Mouse (Mus musculus) lung, embryonic 16.5 days (tissue): Measurements from ENCODE around the gene Plekha8. TPM values are rescaled to one million over a fixed set of nuclear protein-coding genes. Genes with fewer than 3 reads are reported as not detected.

Experiments used
- ATAC-seq: fragments of 200-750 bp; cut with Nextera tagmentation; 2 replicates; pipeline ENCODE4 v1.8.0; 2017; ENCODE audit warnings: low read depth, mild to moderate bottlenecking, moderate library complexity
- H3K27ac ChIP-seq: fragments of 300-500 bp; sonication (generic); 2 replicates; pipeline ENCODE4 v1.5.1; 2014; ENCODE audit warnings: mild to moderate bottlenecking, control low read depth, low read length
- H3K27me3 ChIP-seq: fragments of 300-500 bp; sonication (generic); 2 replicates; pipeline ENCODE4 v1.6.1; 2014; ENCODE audit warnings: low read depth, low read length, mixed read lengths; ENCODE audit not compliant: control insufficient read depth, insufficient read depth
- H3K36me3 ChIP-seq: fragments of 300-500 bp; sonication (generic); 2 replicates; pipeline ENCODE4 v1.6.1; 2014; ENCODE audit warnings: low read length; ENCODE audit not compliant: control insufficient read depth, insufficient read depth
- H3K4me1 ChIP-seq: fragments of 300-500 bp; sonication (generic); replicated peaks from 2 replicates; pipeline ENCODE4 v1.6.1; 2014; ENCODE audit warnings: low read length, mixed read lengths; ENCODE audit not compliant: control insufficient read depth, insufficient read depth
- H3K4me2 ChIP-seq: fragments of 300-500 bp; sonication (generic); 2 replicates; pipeline ENCODE4 v1.6.1; 2014; ENCODE audit warnings: low read depth, low read length, control low read depth
- H3K4me3 ChIP-seq: fragments of 300-500 bp; sonication (generic); 2 replicates; pipeline ENCODE4 v1.5.1; 2014; ENCODE audit warnings: mild to moderate bottlenecking, low read length, control low read depth
- H3K9ac ChIP-seq: fragments of 300-500 bp; sonication (generic); 2 replicates; pipeline ENCODE4 v1.6.1; 2014; ENCODE audit warnings: low read length, control low read depth
- H3K9me3 ChIP-seq: fragments of 300-500 bp; sonication (generic); 2 replicates; pipeline ENCODE4 v1.6.1; 2016; ENCODE audit warnings: low read length; ENCODE audit not compliant: control insufficient read depth
- WGBS: fragments of 180-500 bp; shearing (Covaris S2); extraction: QIAGEN DNeasy Blood & Tissue Kit; methylation state at CpG from one replicate; pipeline ENCODE4 v1.1.7; 2014; 5-methylcytosine and 5-hydroxymethylcytosine counted together
- polyA plus RNA-seq: library from polyadenylated mRNA; unstranded; fragments of >200 nt; fragmentation: Nextera tagmentation; extraction: Ambion mirVana; gene quantifications from 2 replicates; pipeline ENCODE4 v1.2.1, GENCODE M21; 2015

Plekha8 gene
- polyA plus RNA-seq = 6.5 and 7.1 TPM in 2 replicates

DNA sequence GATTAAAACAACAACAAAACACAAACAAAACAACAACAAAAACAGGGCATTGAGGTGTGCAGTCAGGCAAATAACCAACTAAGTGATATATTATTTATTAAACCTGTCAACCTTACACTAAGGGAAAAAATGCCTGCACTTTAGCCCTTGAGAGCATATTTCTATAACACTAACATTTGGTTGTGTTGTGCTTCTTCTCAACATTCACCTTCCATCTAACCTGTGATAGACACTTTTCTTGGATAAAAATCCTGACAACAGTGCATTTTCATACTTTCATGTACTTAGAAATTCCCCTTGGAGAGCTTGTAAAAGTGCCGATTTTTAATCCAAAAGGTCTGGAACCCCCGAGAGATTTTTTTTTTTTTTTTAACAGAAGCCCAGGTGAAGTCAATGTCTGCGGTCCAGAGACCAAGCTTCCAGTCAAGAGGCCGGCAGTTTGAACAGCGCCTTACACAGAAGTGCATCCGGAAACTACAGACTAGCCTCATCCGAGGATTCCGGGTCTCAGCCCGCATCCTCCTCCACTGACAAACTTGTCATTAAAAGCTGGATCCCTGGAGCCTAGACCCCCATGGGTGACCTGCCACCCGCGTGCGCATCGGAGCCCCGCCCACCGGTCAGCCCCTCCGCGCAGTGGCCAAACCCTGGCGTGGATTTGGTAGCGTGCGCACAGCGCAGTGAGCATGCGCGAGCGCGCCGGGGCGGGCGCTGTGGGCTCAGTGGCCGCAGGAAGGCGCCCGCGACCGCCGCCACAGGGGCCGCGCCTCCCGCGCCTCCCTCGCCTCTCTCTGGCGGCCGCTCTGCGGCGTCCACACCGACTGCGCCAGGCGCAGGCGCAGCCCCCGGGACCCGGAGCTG lies at the start of gene Plekha8:
Gene Plekha8 (plus strand): TSS at position 643 of the 861 bp plus-strand sequence.
- under 1% methylated on average over 45 of the region's 49 CpGs for WGBS
- peaks cover 19% of the 10 kb centered on the region for H3K4me1 ChIP-seq

DNA sequence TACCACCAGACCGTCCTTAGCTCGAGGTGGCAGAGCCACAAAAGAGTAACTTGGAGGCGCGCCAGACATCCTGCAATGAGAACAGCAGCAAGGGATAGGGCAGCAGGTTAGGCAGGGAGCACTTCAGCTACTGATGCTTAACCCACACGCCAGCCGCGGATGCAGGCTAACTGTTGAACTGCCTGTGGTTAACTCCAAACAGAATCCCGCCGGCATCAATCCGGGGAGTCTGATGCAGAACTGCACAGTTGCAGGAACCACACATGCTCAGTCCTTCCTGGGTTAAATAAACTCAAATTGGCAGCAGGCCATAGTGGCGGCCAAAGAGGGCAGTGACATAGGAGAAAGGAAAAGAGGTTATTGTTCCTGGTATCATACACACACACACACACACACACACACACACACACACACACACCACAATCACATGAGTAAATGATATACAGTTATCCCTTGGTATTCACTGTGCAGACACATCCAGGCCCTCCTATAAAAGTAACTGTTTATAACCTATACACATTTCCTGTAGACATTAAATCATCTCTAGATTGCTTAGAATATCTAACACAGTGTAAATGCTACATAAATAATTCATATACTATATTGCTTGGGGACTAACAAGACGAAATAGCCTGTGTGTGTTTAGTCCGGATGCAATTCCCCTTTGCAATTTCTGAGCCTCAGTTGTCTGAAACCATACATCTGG lies 46.4 kb upstream of the Plekha8 start:
- Histone ChIP-seq H3K27ac (no peak overlapping the region), H3K27me3 (no peaks in the 10 kb centered on the region), H3K4me1 (peaks cover 10% of the 10 kb centered on the region; the same call in 1 of the 2 replicates), H3K36me3 (no peaks in the 10 kb centered on the region), H3K4me2 (0 out of 2 replicates have a peak overlapping the region, but pooled peaks have one; percentile 3), H3K9ac (no peak overlapping the region), H3K4me3 (no peak overlapping the region), H3K9me3 (no peaks in the 10 kb centered on the region)
- 33% methylated on average over 13 of the region's 13 CpGs for WGBS
- peak; percentile 62; the same call in 1 of the 2 replicates for ATAC-seq

More for the DNA sequence above, at the start of gene Plekha8:
- H3K4me3 ChIP-seq = peak within 1 kb of the TSS; percentile 83
- H3K27me3 ChIP-seq = no peaks in the 10 kb centered on the region
- peak within 1 kb of the TSS; percentile 85 for H3K4me2 ChIP-seq
- H3K9ac ChIP-seq = peak within 1 kb of the TSS; percentile 85
- no peaks in the 10 kb centered on the region for H3K36me3 ChIP-seq
- peak; percentile 93 for ATAC-seq
- no peaks in the 10 kb centered on the region for H3K9me3 ChIP-seq
- H3K27ac ChIP-seq = peak within 1 kb of the TSS; percentile 70

DNA sequence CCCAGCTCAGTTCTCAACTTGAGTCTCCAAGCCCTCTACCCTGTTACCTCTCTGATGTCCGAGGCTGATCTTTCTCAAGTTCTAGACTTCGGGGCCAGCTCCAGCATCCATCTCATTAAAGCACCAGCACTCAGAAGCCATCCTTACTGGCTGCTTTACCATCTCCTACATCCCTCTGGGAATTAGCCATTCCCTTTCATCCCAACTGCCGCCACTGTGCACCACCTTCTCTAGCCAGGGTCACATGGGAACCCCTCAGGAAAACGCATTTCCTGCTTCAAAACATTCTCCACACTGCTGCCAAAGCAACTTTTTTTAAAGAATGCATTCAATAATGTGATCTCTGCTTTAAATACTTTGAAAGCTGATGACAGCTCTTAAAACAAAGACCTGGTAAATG lies 45.6 kb upstream of the Plekha8 start:
- 51% methylated on average over 4 of the region's 4 CpGs for WGBS
- Histone ChIP-seq H3K27me3 (no peaks in the 10 kb centered on the region), H3K4me2 (no peak overlapping the region), H3K4me3 (no peak overlapping the region), H3K27ac (no peak overlapping the region), H3K9me3 (no peaks in the 10 kb centered on the region), H3K4me1 (peaks cover 15% of the 10 kb centered on the region; the same call in 1 of the 2 replicates), H3K36me3 (no peaks in the 10 kb centered on the region), H3K9ac (no peak overlapping the region)
- no peak for ATAC-seq

DNA sequence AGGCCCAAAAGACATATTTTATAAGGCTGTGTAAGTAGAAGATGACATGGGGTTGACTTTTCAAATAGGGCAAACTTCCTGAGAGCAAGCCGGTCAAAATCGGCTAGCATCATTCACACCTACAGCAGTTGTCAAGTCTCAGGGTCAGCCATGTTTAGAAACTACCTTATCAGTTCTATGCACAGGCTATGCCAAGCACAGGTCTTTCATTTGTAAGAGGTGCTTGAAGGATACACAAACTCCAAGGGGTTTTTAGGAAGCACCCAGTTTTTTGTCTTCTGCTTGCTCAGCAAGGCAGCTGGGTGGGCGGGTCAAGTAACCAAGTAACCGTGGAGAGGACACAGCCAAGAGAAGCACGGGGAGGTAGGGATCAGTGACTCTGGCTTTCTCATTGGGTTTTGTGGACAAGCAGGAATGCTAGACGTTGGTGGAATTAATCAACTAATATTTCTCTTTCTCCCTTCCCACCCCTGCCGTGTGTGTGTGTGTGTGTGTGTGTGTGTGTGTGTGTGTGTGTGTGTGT lies 44.0 kb upstream of the Plekha8 start:
- no peak for ATAC-seq

DNA sequence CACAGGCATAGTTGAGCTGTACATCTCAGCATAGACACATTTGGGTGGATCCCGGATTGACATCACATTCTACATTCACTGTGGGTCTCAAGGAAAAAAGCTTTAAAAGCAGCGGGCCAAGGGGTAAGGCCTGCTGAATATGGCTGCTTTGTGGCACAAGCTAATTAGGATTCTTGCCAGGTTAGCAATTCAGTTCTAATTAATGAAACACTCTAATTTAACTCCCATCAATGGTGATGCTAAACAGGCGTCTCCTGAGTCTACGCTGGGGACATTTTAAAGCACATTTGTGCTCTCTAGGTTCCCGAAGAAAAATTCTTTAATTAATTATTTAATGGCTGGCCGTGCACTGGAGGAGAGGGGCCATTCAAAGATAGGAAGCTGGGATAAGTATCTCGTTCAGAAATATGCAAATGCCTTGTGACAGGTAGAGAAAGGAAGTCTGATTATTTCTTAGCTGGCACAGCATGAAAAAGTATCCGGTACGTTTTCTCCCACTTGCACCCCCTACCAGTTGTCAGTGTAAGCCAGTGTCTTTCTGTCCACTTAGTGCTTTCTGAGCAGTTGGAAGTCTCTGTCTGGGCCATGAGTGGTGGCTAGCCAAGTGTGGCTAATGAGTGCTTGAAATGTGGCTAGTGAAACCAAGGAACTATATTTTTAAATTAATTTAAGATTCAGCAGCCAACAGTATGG lies 42.0 kb upstream of the Plekha8 start:
- H3K4me2 ChIP-seq = no peak overlapping the region
- no peak overlapping the region for H3K9ac ChIP-seq
- H3K36me3 ChIP-seq = no peaks in the 10 kb centered on the region
- H3K27ac ChIP-seq = no peak overlapping the region
- no peaks in the 10 kb centered on the region for H3K9me3 ChIP-seq
- H3K4me1 ChIP-seq = peaks cover 22% of the 10 kb centered on the region; the same call in 1 of the 2 replicates
- no peak overlapping the region for H3K4me3 ChIP-seq
- WGBS = 80% methylated on average over 9 of the region's 9 CpGs
- no peaks in the 10 kb centered on the region for H3K27me3 ChIP-seq
- no peak for ATAC-seq

More for the DNA sequence above, 44.0 kb upstream of the Plekha8 start:
- Histone ChIP-seq H3K4me2 (no peak overlapping the region), H3K9me3 (no peaks in the 10 kb centered on the region), H3K27ac (no peak overlapping the region), H3K36me3 (no peaks in the 10 kb centered on the region), H3K9ac (no peak overlapping the region), H3K4me1 (peaks cover 21% of the 10 kb centered on the region; the same call in 1 of the 2 replicates), H3K4me3 (no peak overlapping the region), H3K27me3 (no peaks in the 10 kb centered on the region)
- 24% methylated on average over 6 of the region's 7 CpGs for WGBS

DNA sequence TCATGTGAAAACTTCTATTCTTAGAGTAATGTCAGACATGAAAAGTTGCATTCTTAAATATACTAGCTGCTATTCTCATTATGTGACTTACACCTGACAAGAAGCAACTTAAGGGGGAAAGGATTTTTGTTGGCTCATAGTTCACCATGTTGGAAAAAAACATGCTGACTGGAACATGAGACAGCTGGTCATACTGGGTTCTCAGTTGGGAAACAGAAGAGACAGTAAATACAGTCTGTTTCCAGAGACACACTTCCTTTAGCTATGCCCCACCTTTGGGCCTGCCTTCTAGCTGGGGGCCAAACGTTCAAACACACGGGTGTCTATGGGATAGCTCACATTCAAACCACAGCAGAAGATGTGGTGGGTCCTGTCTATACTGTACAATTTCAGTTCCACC lies 41.3 kb upstream of the Plekha8 start:
- H3K27ac ChIP-seq = no peak overlapping the region
- no peaks in the 10 kb centered on the region for H3K36me3 ChIP-seq
- H3K27me3 ChIP-seq = no peaks in the 10 kb centered on the region
- no peaks in the 10 kb centered on the region for H3K9me3 ChIP-seq
- H3K9ac ChIP-seq = no peak overlapping the region
- no peak overlapping the region for H3K4me3 ChIP-seq
- ATAC-seq = 0 out of 2 replicates have a peak, but pooled peaks have one; percentile 27
- WGBS = 57% methylated on average over 2 of the region's 2 CpGs
- H3K4me2 ChIP-seq = no peak overlapping the region
- H3K4me1 ChIP-seq = peaks cover 16% of the 10 kb centered on the region; the same call in 1 of the 2 replicates

DNA sequence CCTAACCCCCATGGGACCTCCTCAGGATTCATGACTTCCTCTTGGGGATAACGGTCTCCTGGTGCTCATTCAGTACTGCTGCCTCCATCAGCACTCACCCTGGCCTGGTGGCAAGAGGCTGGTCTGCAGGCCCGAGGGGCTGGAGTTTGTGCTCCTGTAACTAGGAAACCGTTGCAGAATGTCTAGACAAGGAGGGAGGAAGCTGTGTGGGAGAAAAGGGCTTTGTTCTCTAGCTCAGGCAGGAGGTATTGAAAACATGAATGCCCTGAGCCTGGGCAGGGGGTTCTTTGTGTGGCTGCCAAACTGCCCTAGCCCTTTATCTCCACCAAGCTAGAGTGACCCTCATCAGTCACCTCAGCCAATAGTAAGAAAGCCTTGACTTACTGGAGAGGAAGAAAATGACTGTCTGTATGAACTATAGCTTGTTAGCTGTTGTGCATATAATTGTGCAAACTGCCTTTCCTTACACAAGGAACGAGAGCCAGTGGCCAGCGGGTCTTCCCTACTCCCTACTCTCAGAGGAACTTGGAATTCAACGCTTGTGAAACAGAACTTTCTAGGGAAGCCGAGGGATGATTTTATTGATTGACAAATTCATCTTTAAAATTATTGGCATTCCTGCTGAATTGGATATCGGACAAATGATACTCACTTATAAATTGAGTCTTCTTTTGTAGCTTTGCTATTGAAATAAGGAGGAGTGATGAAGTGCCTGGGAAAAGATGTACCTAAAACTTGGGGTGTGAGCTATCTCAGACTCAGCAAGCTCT lies 40.4 kb upstream of the Plekha8 start:
- H3K4me2 ChIP-seq = no peak overlapping the region
- H3K27ac ChIP-seq = no peak overlapping the region
- peaks cover 13% of the 10 kb centered on the region; the same call in 1 of the 2 replicates for H3K4me1 ChIP-seq
- no peak overlapping the region for H3K4me3 ChIP-seq
- 44% methylated on average over 8 of the region's 8 CpGs for WGBS
- ATAC-seq = peak; percentile 36; the same call in 1 of the 2 replicates
- no peak overlapping the region for H3K9ac ChIP-seq
- no peaks in the 10 kb centered on the region for H3K9me3 ChIP-seq
- no peaks in the 10 kb centered on the region for H3K36me3 ChIP-seq
- H3K27me3 ChIP-seq = no peaks in the 10 kb centered on the region

DNA sequence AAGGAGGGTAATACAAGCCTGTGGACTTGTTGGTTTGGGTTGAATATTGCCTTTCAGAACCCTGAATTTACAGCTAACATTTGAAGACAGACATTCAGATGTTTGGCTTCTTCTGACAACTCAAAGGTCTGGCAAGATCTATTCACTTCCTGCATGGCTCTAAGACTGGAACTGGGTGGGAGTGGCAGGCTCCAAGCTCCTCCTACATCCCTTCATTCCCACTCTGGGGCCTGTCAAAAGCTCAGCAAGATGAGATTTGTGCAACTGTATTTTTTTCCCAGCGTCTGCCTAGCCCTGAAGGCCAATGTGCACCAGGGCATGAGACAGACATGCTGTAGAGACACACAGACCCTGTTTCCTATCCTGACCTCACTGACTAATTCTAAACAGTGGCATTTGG lies 39.1 kb upstream of the Plekha8 start:
- Histone ChIP-seq H3K27ac (peak overlapping the region; percentile 62), H3K4me3 (no peak overlapping the region), H3K36me3 (no peaks in the 10 kb centered on the region), H3K4me1 (peaks cover 11% of the 10 kb centered on the region; the same call in 1 of the 2 replicates), H3K9me3 (no peaks in the 10 kb centered on the region), H3K4me2 (no peak overlapping the region), H3K27me3 (no peaks in the 10 kb centered on the region), H3K9ac (no peak overlapping the region)
- peak; percentile 87 for ATAC-seq
- WGBS = 58% methylated on average over 1 of the region's 1 CpGs
